Mouse (Mus musculus): ENCODE results near the gene Ssc4d. TPM values are rescaled to one million over a fixed set of nuclear protein-coding genes. Genes with fewer than 3 reads are reported as not detected.

Ssc4d gene
- total RNA-seq (2021), result 1 to 10 TPM; 3.3 to 4.3 TPM
- long read RNA-seq, experiment 1, partial matches to known transcripts, result 1 of 3 reads
- long read RNA-seq, experiment 1, other reads (novel, unspliced or antisense), result 2 of 3 reads
- long read RNA-seq, experiment 2, transcript Ssc4d-203 (11 exons, 2,745 nt), result major isoform, 7 of 16 reads
- long read RNA-seq, experiment 2, partial matches to known transcripts, result 1 of 16 reads
- long read RNA-seq, experiment 2, other reads (novel, unspliced or antisense), result 7 of 16 reads

DNA sequence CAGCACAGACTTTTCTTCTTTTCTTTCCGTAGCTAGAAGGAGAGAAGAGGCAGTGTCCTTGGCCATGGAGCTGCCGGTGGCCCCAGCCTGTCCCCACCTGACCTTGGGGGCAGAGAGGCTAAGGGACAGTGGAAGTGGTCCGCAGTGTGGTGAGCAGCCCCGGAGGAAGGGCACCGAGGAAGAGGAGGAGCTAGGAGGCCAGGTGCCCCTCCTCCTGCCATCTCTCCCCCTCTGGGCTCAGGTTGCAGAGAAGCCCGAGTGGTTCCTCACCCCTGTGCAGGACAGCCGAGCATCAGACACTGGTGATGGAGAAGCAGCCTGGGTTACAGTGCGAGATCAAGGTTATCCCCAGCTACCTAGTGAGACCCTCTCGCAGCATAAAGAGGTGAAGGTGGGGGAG is at the start of gene Ssc4d:
Gene Ssc4d (minus strand): TSS at position 167 of the 400 bp plus-strand sequence.
- no peak for DNase-seq (ENCODE audit: low spot score in 2 of 2)

DNA sequence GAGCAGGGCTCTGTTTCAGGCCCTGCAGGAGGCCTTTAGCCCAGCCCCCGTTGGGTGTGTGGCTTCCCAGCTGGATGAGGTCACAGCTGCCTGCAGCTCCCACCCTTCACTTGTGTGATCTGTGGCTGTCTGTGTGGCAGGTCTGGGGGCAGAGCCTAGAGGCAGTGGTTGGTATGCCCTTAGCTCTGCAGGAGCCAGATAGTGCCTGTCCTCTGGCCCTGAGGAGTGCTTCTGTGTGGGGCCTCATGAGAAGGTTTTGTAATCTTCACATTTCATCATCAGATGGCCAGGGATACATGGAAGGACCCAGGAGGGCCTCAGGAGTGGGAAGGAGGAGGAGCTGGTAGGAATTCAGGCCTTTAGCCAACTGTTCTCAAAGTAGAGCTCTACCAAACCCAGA is 45.6 kb upstream of the Ssc4d start:
- DNase-seq (ENCODE audit: low spot score in 2 of 2), result no peak

DNA sequence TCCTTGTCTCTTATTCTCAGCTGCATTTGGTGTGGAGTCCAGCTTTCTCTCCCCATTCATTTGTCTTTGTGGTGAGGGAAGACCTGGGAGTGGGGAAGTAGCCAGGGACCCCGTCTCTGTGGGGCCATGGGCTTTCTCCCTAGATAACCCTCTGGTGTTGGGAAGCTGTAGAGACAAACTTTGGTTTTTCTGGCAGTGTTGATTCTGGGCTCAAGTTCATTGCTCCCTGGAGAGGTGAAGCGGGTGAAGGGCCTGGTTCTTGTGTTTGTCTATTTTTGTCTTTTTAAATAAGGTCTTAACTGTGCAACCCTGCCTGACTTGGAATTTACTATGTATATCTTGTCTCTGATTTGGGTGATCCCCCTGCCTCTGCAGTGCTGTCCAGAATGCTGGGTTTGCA is 44.4 kb upstream of the Ssc4d start:
- DNase-seq (ENCODE audit: low spot score in 2 of 2), result no peak

DNA sequence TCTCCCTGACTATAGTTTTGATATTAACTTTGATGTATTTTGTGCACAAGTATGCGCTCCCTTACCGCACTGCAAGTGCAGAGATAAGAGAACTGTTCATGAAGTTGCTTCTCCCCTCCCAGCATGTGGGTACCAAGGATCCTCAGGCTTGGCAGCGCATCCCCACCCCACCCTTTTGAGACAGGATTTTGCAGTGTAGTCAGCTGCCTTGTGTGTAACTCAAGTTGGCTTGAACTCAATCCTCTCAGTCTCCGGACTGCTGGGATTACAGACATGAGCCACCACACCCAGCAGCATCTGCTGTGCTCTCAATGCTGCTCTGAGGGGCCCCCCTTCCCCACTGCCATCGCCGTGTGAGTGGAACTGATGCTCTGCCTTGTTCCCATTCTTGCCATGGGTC is 42.9 kb upstream of the Ssc4d start:
- DNase-seq (ENCODE audit: low spot score in 2 of 2), result no peak

DNA sequence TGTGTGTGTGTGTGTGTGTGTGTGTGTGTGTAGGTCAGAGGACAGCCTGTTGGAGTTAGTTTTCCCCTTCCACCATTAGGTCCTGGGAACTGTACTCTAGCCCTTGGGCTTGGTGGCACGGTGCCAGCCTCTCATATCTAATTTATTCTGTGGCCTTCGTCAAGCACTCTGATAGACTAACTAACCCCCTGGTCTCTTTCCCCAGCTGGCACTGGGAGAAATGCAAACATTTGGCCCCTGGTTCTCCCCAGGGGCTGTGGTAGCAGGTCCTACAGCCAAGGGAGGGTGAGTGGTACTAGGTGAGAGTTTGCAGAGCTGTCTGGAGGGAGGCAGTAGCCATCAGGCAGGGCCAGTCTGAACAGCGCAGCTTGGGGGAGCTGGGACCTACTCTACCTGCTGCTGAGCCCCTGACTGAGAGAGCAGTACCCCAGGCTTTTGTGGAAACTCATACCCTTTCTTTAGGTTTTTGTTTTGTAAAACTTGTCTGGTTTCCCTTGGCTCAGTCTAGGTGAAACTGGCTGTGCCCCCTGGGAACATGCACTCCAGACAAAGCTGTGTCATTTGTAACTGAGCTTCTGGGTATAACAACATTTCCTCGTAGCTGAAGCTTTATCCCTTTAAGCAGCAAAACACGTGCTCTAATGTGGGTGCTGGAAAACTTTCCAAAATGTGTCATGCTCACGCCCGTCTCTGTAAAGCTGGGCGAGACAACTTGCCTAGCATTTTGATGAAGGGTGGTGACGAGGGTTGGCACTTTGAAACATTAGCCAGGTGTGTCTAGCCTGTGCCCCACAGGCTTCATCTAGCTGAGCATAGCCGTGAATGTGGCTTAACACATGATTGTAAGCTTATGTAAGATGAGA is 41.9 kb upstream of the Ssc4d start:
- DNase-seq (ENCODE audit: low spot score in 2 of 2), result peak; percentile 31 to 46

DNA sequence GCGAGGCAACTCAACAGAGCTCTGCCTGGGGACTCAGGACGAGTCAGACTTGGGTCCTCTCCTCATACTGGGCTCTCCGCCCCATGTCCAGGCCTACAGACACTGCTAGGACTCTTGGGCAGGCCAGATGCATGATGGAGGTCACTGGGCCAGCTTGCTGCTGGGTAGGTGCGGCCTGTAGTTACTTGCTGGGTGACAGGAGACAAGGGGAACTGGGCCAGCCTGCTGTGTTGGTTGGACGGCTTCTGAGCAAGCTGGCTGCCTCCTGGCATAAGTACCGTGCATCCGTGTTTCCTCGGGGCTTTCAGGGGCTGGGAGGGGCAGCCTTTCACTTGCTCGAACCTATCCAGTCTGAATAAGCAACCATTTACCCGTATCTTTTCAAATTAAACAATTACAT is 41.3 kb upstream of the Ssc4d start:
- DNase-seq (ENCODE audit: low spot score in 2 of 2), result no peak

DNA sequence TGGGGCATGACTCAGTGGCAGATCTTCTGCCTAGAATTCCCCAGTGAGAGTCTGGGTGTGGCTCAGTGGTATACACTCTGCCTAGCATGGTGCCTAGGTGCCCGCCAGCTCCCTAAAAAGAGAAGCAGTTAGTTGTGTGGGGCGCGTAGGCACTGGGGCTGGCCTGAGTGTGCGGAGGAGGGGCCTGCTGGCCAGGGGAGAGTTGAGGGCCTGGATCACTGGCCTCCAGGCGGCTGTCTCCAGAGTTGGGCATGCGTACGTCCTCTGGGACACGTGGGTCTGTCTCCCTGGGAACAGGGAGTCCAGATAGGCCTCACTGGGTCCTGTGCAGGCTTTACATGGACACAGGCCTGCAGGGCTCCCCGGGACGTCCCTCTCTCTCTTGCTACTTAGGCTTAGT is 40.5 kb upstream of the Ssc4d start:
- no peak for DNase-seq (ENCODE audit: low spot score in 2 of 2)

DNA sequence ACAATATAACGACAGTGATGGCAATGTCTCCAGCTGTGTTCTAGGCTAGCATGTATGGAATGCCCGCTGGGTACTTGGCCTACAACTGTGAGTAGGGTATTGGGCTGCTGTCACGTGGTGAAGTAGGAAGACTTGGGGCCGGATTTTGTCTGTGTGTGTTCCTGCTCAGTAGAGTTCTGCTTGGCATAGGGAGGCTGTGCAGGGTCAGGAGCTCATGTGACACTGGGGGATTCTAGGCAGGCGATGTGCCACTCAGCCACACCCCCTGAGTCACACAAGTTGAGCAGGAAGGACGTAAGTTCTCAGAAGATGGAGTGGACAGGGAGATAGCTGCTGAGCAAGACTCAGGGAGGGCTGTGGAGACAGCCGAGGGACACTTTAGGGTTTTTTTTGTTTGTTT is 33.4 kb upstream of the Ssc4d start:
- DNase-seq (ENCODE audit: low spot score in 2 of 2), result no peak

DNA sequence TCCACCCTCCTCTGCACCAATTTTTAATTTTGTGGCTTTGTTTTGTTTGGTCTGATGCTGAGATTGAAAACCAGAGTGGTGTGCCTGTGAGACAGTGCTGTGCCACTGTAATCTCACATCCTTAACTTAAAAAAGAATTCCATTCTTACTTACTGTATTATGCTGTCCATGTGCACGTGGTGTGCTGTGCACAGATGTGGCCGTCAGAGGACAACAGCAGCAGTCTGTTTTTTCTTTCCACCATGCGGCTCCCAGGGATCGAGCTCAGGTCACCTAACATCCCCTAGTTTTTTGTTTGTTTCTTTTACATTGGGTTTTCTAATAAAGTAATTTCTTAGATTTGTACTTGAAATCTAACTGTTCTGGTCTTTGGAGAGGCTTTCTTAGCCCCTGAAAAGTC is 30.2 kb upstream of the Ssc4d start:
- DNase-seq (ENCODE audit: low spot score in 2 of 2), result no peak

DNA sequence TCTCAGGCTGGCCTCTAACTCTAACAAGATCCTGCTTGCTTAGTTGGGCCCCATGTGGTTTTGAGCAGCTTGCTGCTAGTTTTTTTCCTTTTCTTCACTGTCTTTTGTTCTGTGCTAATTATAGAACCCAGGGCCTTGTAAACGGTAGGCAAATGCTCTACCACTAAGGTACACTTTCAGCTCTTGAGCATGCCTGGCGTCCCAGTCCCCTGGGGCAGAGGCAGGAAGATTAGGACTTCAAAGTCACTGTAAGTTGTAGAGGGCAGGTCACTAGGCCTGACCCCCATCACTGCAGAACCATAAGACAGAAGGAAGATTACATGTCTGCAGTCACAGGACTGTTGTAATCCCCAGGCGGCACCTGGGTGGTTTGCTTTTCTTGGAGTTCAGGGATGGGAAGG is 28.4 kb upstream of the Ssc4d start:
- no peak for DNase-seq (ENCODE audit: low spot score in 2 of 2)

DNA sequence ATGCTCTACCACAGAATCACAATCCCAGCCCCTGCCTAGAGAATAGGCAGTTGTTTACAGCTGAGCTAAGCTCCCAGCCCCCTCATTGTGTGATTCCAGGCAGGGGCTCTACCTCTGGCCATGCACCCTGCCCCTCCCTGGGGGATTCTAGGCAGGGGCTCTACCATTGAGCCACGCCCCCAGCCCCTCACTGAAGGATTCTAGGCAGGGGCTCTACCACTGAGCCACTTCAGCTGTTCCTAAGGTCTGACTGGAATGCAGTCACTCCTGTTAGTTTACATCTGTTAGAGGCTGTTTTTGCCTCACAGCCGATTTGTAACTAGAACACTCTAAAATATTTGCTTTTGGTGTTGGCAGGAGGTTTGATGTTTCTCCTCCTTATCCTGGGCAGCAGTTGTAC is 28.0 kb upstream of the Ssc4d start:
- DNase-seq (ENCODE audit: low spot score in 2 of 2), result no peak

DNA sequence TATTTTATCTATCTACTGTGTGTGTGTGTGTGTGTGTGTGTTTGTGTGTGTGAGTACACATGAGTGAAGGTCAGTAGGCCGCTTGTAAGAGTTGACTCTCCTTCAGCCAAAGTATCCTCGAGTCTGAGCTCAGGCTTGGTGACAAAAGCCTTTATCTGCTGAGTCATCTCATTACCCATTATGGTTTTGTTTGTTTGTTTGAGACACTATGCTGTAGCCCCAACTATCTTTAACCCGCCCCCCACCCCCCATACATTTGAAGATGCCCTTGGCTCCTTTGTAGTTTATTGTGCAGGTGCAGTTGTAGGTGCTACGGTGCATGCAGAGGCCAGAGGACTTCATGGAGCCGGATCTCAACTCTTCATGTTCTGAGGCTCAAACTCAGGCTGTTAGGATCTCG is 26.9 kb upstream of the Ssc4d start:
- DNase-seq (ENCODE audit: low spot score in 2 of 2), result no peak

DNA sequence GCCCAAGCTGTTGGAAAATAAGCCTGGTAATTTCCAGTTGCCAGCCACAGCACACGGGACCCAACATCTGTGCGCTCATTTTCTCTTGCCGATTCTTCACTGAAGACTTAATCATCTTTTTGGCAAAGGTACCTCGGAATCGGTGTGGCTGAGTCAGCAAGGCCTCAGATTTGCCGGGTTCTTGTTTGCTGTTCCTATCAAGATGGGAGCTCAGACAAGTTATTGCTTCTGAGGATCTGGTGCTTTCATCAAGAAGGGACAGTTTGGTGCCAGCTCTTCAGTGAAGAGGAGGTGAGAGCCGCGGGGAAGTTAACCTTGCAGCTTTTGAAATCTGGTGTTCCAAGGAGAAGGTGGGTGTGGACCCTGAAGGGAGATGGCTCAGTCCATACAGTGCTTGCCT is 21.8 kb upstream of the Ssc4d start:
- no peak for DNase-seq (ENCODE audit: low spot score in 2 of 2)

DNA sequence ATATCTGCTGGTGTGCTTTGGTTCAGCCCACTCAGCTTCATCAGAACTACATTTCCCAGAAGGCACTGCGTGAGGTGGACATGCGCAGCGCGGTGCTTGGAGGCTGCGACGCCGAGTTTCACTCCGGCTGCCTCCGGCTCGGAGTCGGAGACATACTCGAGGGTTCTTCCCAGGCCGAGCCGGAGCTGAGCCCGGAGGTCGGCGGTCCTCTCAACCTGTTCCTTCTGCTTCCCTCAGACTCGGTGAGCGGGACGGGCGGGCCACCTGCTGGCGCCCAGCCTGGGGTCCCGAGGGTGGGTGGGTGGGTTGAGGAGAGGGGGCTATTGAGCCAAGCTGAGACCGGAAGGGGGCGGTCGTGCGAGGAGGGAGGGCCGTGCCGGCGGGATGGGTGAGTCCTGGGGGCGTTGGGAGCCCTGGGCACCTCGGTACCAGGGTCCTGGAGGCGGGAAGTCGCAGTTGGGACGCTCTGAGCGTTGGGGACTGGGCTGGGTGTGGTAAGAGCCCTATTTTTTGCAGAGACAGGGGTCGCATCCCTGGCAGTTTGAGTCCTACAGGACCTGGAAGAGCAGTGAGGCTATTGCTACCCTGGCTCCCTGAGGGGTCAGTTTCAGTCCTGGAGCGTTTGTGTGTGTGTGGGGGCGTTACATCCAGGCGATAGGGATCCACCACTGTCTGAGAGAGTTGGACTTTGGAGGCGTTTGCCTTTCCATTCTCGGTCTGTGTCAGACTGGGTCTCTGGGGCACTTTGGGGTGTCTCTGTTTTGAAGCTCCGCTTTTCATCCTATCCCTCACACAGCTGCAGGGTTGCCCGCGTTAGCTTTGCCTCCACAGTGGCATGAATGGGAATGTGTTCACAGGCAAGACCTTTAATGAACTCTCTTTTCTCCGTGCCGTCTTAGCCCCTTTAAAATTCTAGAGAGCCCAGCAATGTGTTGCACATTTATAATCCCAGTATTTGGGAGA is 20.7 kb upstream of the Ssc4d start, which contains the start of gene Dtx2:
Gene Dtx2 (plus strand): TSS at position 76 of the 963 bp plus-strand sequence.
- DNase-seq (ENCODE audit: low spot score in 2 of 2), result peak; percentile 81 to 83

DNA sequence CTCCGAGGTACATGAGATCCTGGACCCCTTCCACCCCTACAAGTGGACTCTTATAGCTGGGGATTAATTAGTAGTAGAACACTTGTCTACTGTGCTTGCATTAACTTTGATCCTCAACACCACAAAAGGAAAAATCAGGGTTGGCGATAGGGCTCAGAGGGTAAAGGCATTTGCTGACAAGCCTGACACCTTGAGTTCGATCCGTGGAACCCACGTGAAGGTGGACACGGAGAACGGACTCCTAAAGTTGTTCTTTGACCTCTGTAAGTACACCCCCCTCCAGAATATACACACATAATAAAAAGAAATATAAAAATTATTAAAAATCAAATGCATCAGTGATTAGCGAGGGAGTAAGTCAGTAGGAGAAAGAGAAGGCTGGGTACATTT is 20.0 kb upstream of the Ssc4d start:
- DNase-seq (ENCODE audit: low spot score in 2 of 2), result no peak

DNA sequence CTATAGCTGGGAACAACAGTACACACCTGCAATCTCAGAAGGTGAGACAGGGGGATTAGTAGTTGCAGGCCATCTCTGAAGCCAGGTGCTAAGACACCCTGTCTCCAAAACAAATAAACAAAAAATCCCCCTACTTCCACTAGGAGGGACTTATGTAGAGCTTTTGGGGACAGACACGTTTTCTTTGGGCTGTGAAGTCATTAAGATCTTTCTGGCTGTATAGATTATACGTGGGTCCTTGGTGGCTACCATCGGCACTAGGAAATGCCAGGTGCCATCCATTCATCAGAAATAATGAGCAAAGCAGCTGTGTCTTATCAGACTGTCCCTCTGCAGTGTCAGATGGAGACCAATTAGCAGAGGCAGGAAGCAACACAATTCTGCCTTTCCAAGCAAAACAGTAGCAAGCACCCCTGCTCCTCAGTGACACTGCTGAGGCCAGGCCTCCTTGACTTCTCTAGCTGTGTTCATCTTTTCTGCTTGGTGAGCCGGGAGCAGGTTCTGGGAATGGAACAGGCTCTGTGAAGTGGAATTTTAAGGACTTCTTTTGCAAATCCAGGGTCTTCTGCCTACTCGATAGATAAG is 19.1 kb upstream of the Ssc4d start:
- DNase-seq (ENCODE audit: low spot score in 2 of 2), result no peak

DNA sequence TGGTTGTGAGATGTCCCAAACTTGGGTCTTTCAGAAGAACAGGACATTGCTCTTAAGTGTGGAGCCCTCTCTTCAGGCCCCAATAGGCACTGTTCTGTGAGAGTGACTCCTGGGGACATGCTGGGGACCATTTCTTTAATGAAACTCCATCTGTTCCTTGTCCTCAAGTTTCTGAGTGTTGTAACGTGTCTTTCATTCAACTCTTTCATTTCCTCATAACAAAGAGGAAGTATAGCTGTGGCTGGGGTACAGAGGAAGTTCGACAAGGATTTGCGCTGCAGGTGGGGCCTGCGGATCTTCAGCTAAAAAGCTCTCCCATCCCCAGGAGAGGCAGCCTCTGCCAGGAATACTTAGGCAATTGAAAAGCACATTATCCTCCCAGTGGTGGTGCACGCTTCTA is 16.3 kb upstream of the Ssc4d start:
- DNase-seq (ENCODE audit: low spot score in 2 of 2), result no peak

DNA sequence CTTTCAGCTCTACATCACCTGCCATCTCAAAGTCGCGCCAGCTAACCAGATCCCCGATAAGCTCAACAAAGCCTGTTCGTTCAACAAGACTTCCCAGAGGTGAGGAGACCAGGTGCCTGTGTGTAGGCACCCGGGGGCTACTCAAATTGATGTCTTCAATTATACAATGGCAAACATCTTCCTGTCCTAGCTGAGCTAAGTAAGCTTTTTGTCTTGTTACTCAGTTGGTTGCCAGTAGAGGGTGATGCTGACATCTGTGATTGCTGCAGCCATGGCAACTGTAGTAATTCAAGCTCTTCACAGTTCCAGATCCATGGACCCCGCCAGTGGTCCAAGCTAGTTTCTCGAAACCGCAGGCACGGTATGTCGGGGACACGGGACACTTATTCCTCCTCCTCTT is 12.9 kb upstream of the Ssc4d start:
- no peak for DNase-seq (ENCODE audit: low spot score in 2 of 2)

DNA sequence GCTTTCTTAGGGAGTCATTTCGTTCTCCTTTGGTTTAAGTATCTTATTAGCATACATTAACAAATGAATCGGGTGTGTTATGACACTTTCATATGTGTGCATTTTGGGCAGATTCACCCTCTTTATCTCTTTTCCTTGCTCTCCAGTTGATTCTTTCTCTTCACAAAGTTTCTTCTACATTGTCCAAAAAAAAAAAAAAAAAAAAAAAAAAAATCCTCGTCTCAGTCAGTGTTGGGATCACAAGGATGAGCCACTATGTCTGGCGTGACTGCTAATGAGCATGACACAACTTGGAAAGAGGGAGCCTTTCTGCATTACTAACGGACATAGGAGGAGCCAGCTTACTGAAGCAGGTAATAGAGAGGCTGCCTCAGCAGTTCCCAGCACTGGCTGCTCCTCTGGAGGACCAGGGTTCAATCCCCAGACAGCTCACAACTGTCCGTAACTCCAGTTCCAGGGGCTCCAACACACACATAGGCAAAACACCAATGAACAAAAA is 10.3 kb upstream of the Ssc4d start:
- no peak for DNase-seq (ENCODE audit: low spot score in 2 of 2)

DNA sequence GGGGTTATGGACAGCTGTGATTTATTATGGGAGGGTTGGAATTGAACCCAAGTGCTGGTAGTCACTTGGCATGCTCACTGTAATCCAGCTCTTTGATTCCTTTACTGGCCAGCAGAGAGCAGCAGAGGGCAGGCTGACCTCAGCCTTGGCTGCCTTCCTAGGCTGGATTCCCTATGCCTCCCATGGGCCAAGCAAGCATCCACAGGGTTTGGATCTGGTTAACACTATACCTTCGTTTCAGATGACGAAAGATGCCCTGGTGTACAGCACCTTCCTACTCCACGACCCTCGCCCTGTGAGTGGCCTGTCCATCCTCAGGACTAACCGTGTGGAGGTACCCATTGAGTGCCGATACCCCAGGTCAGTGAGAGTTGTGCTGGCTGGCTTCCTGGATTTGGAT is 8.1 kb upstream of the Ssc4d start:
- peak; percentile 49 to 68 for DNase-seq (ENCODE audit: low spot score in 2 of 2)

DNA sequence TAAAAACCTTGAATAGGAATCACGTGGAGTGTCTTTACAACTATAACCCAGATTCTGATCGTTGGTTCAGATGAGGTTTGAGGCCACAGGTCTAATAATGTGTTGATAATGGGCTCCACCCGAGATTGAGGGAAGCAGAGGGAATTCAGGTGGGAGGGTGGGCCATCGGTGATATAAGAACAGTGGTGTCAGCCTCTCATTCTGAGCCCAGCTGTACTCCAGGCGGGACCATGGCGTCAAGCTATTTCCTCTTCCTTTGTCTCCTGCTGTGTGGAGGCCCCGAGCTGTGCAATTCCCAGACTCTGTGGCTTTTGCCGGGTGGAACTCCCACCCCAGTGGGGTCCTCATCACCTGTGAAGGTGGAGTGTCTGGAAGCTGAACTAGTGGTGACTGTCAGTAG is 5.6 kb upstream of the Ssc4d start, which contains the start of gene Zp3:
Gene Zp3 (plus strand): TSS at position 196 of the 400 bp plus-strand sequence.
- DNase-seq (ENCODE audit: low spot score in 2 of 2), result no peak
